Mouse (Mus musculus): ENCODE measurements around the gene Actr5.

DNA sequence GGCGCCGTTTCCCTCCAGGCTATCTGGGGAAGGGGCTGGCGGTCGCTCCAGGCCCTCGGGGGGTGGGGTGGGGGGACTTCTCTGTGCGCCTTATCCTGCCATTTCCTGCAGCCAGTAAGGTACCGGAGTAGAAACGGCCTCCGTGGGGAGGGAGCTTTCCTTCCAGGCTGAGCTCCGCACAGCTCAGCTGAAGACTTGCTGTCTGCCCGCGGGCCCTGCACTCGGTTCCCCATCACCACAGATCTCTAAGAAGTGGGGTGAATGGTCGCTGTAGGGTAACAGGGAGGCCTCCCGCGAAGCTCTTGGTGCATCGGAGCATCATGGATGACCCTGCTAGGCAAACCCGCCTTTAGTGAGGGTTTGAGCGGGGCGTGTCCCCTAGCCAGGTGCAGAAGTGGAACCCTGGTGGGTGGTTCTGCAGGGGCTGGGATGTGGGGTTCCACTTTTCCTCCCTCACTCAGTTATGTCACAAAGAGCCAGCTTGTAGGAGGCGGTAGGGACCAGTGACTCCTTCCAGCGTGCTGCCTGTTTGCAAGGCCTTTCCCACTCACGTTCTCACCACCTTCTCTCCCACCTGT lies 43.8 kb downstream of the Actr5 start:
- TF ChIP-seq CTCF (IDR thresholded peaks at IDR 0.05; ENCODE audit: extremely low read depth, insufficient read depth, insufficient read length, insufficient replicate concordance) (no peak), POLR2A (IDR thresholded peaks at IDR 0.05; ENCODE audit: low read depth, low read length) (no peak)

All from spleen, adult 2 months (tissue).